Mouse (Mus musculus) heart, embryonic 15.5 days (tissue): Measurements from ENCODE around the gene Pmm2. TPM values are rescaled to one million over a fixed set of nuclear protein-coding genes. Genes with fewer than 3 reads are reported as not detected.
A peak's percentile ranks its signal among the peaks of the same experiment; 100 is the strongest.

ENCODE experiments used
- ATAC-seq: fragments of 200-750 bp; cut with Nextera tagmentation; replicated peaks from 2 replicates; pipeline ENCODE4 v1.8.0; 2017; ENCODE audit warnings: low read depth, moderate TSS enrichment; ENCODE audit not compliant: insufficient number of reproducible peaks, insufficient read depth, low FRiP score
- H3K27ac ChIP-seq: fragments of 300-500 bp; sonication (generic); 2 replicates; pipeline ENCODE4 v1.5.1; 2015; ENCODE audit warnings: mild to moderate bottlenecking, inconsistent platforms
- H3K27me3 ChIP-seq: fragments of 300-500 bp; sonication (generic); 2 replicates; pipeline ENCODE4 v1.6.1; 2015; ENCODE audit warnings: inconsistent platforms
- H3K36me3 ChIP-seq: fragments of 300-500 bp; sonication (generic); 2 replicates; pipeline ENCODE4 v1.6.1; 2015; ENCODE audit warnings: mild to moderate bottlenecking, inconsistent platforms
- H3K4me1 ChIP-seq: fragments of 300-500 bp; sonication (generic); replicated peaks from 2 replicates; pipeline ENCODE4 v1.6.1; 2015; ENCODE audit warnings: inconsistent platforms
- H3K4me2 ChIP-seq: fragments of 300-500 bp; sonication (generic); 2 replicates; pipeline ENCODE4 v1.6.1; 2015; ENCODE audit warnings: inconsistent platforms, mild to moderate bottlenecking, moderate library complexity
- H3K4me3 ChIP-seq: fragments of 300-500 bp; sonication (generic); 2 replicates; pipeline ENCODE4 v1.5.1; 2015; ENCODE audit warnings: mild to moderate bottlenecking, inconsistent platforms
- H3K9ac ChIP-seq: fragments of 300-500 bp; sonication (generic); 2 replicates; pipeline ENCODE4 v1.6.1; 2015; ENCODE audit warnings: mild to moderate bottlenecking, inconsistent platforms
- H3K9me3 ChIP-seq: fragments of 300-500 bp; sonication (generic); replicated peaks from 2 replicates; pipeline ENCODE4 v1.6.1; 2016; ENCODE audit warnings: inconsistent platforms
- WGBS: fragments of 180-500 bp; shearing (Covaris S2); methylation state at CpG from one replicate; pipeline ENCODE4 v1.1.7; 2015; ENCODE audit warnings: mixed read lengths; 5-methylcytosine and 5-hydroxymethylcytosine counted together
- polyA plus RNA-seq: library from polyadenylated mRNA; unstranded; fragments of >200 nt; fragmentation: Nextera tagmentation; extraction: Ambion mirVana; gene quantifications from 2 replicates; pipeline ENCODE4 v1.2.1, GENCODE M21; 2015

Pmm2 gene
- 34.9 and 39.1 TPM in 2 replicates for polyA plus RNA-seq

GRCm38 (mm10) chr16:8637217-8638051 lies at the start of gene Pmm2, which contains the start of gene Tmem186:
Pmm2 (plus strand) TSS chr16:8637674.
Tmem186 (minus strand) TSS chr16:8637712.
- no peaks in the 10 kb centered on the region for H3K9me3 ChIP-seq
- no peaks in the 10 kb centered on the region for H3K27me3 ChIP-seq
- peaks cover 30% of the 10 kb centered on the region for H3K4me1 ChIP-seq
- peak; percentile 87 for ATAC-seq
- peak within 1 kb of the TSS; percentile 80 for H3K9ac ChIP-seq
- H3K4me3 ChIP-seq: peak within 1 kb of the TSS; percentile 93
- H3K4me2 ChIP-seq: peak within 1 kb of the TSS; percentile 83
- WGBS: under 1% methylated on average over 59 of the region's 59 CpGs
- 0 out of 2 replicates have a peak, but pooled peaks cover 11% of the 10 kb centered on the region for H3K36me3 ChIP-seq
- H3K27ac ChIP-seq: peak within 1 kb of the TSS; percentile 92

- H3K9me3 ChIP-seq: no peaks in the 10 kb centered on the region
- WGBS: 56% methylated on average over 4 of the region's 4 CpGs
These were observed 42.1 kb upstream of the Pmm2 start for GRCm38 (mm10) chr16:8595411-8595810.

GRCm38 (mm10) chr16:8596336-8596735 lies 41.1 kb upstream of the Pmm2 start:
- WGBS: 54% methylated on average over 4 of the region's 4 CpGs
- H3K4me2 ChIP-seq: no peak overlapping the region
- H3K27me3 ChIP-seq: no peaks in the 10 kb centered on the region
- ATAC-seq: no peak
- no peak overlapping the region for H3K4me3 ChIP-seq
- H3K9ac ChIP-seq: no peak overlapping the region
- H3K4me1 ChIP-seq: no peaks in the 10 kb centered on the region
- H3K36me3 ChIP-seq: no peaks in the 10 kb centered on the region
- no peaks in the 10 kb centered on the region for H3K9me3 ChIP-seq
- no peak overlapping the region for H3K27ac ChIP-seq

More at GRCm38 (mm10) chr16:8595411-8595810, 42.1 kb upstream of the Pmm2 start:
- Histone ChIP-seq H3K36me3 (no peaks in the 10 kb centered on the region), H3K4me3 (no peak overlapping the region), H3K27ac (no peak overlapping the region), H3K4me2 (no peak overlapping the region), H3K27me3 (no peaks in the 10 kb centered on the region), H3K9ac (no peak overlapping the region), H3K4me1 (no peaks in the 10 kb centered on the region)
- no peak for ATAC-seq

GRCm38 (mm10) chr16:8597516-8597915 lies 40.0 kb upstream of the Pmm2 start:
- no peak overlapping the region for H3K4me2 ChIP-seq
- H3K4me1 ChIP-seq: no peaks in the 10 kb centered on the region
- H3K36me3 ChIP-seq: peaks cover 5% of the 10 kb centered on the region; the same call in 1 of the 2 replicates
- H3K9ac ChIP-seq: no peak overlapping the region
- no peaks in the 10 kb centered on the region for H3K27me3 ChIP-seq
- no peak overlapping the region for H3K4me3 ChIP-seq
- no peak for ATAC-seq
- H3K9me3 ChIP-seq: no peaks in the 10 kb centered on the region
- WGBS: 82% methylated on average over 5 of the region's 5 CpGs
- no peak overlapping the region for H3K27ac ChIP-seq

GRCm38 (mm10) chr16:8603789-8604188 lies 33.7 kb upstream of the Pmm2 start:
- no peak for ATAC-seq
- no peaks in the 10 kb centered on the region for H3K4me1 ChIP-seq

GRCm38 (mm10) chr16:8610397-8610796 lies 27.1 kb upstream of the Pmm2 start:
- no peak overlapping the region for H3K4me2 ChIP-seq

More at GRCm38 (mm10) chr16:8603789-8604188, 33.7 kb upstream of the Pmm2 start:
- Histone ChIP-seq H3K36me3 (peaks cover 8% of the 10 kb centered on the region; the same call in 1 of the 2 replicates), H3K27ac (no peak overlapping the region), H3K27me3 (no peaks in the 10 kb centered on the region), H3K4me3 (no peak overlapping the region), H3K4me2 (no peak overlapping the region), H3K9ac (no peak overlapping the region), H3K9me3 (no peaks in the 10 kb centered on the region)
- 57% methylated on average over 3 of the region's 3 CpGs for WGBS

GRCm38 (mm10) chr16:8612214-8613005 lies 25.1 kb upstream of the Pmm2 start:
- Histone ChIP-seq H3K27ac (no peak overlapping the region), H3K9ac (no peak overlapping the region), H3K4me1 (no peaks in the 10 kb centered on the region), H3K9me3 (no peaks in the 10 kb centered on the region), H3K4me2 (no peak overlapping the region), H3K27me3 (no peaks in the 10 kb centered on the region), H3K4me3 (no peak overlapping the region), H3K36me3 (0 out of 2 replicates have a peak, but pooled peaks cover 3% of the 10 kb centered on the region)
- ATAC-seq: no peak
- 75% methylated on average over 8 of the region's 8 CpGs for WGBS

More at GRCm38 (mm10) chr16:8610397-8610796, 27.1 kb upstream of the Pmm2 start:
- H3K9me3 ChIP-seq: no peaks in the 10 kb centered on the region
- no peak for ATAC-seq
- H3K36me3 ChIP-seq: 0 out of 2 replicates have a peak, but pooled peaks cover 3% of the 10 kb centered on the region
- H3K4me3 ChIP-seq: no peak overlapping the region
- WGBS: 74% methylated on average over 3 of the region's 3 CpGs
- no peak overlapping the region for H3K9ac ChIP-seq
- no peaks in the 10 kb centered on the region for H3K4me1 ChIP-seq
- no peak overlapping the region for H3K27ac ChIP-seq
- H3K27me3 ChIP-seq: no peaks in the 10 kb centered on the region

- WGBS: 80% methylated on average over 4 of the region's 4 CpGs
- H3K36me3 ChIP-seq: 0 out of 2 replicates have a peak, but pooled peaks cover 3% of the 10 kb centered on the region
- H3K9me3 ChIP-seq: no peaks in the 10 kb centered on the region
- no peaks in the 10 kb centered on the region for H3K4me1 ChIP-seq
- no peak overlapping the region for H3K9ac ChIP-seq
- H3K27ac ChIP-seq: no peak overlapping the region
- H3K4me2 ChIP-seq: no peak overlapping the region
- no peaks in the 10 kb centered on the region for H3K27me3 ChIP-seq
- no peak for ATAC-seq
- H3K4me3 ChIP-seq: no peak overlapping the region
These were observed 24.4 kb upstream of the Pmm2 start for GRCm38 (mm10) chr16:8613039-8613438.

- Histone ChIP-seq H3K27me3 (no peaks in the 10 kb centered on the region), H3K27ac (no peak overlapping the region), H3K4me1 (no peaks in the 10 kb centered on the region), H3K9ac (no peak overlapping the region), H3K36me3 (0 out of 2 replicates have a peak, but pooled peaks cover 4% of the 10 kb centered on the region), H3K4me2 (no peak overlapping the region), H3K4me3 (no peak overlapping the region), H3K9me3 (no peaks in the 10 kb centered on the region)
- WGBS: 88% methylated on average over 3 of the region's 3 CpGs
- ATAC-seq: no peak
These were observed 24.0 kb upstream of the Pmm2 start for GRCm38 (mm10) chr16:8613447-8613846.

GRCm38 (mm10) chr16:8619659-8620314 lies 17.7 kb upstream of the Pmm2 start:
- no peaks in the 10 kb centered on the region for H3K27me3 ChIP-seq
- no peak overlapping the region for H3K9ac ChIP-seq
- 59% methylated on average over 10 of the region's 10 CpGs for WGBS
- H3K36me3 ChIP-seq: peaks cover 6% of the 10 kb centered on the region; the same call in 1 of the 2 replicates
- no peaks in the 10 kb centered on the region for H3K9me3 ChIP-seq
- H3K4me2 ChIP-seq: no peak overlapping the region
- H3K4me3 ChIP-seq: no peak overlapping the region
- ATAC-seq: no peak
- no peaks in the 10 kb centered on the region for H3K4me1 ChIP-seq
- no peak overlapping the region for H3K27ac ChIP-seq
